Mouse (Mus musculus) left cerebral cortex, postnatal 4 days (tissue): ENCODE results near the gene Gys2. TPM values are rescaled to one million over a fixed set of nuclear protein-coding genes. Genes with fewer than 3 reads are reported as not detected.

Experiments used
- DNase-seq: peaks from one replicate; pipeline ENCODE4 v3.0.0-alpha.2; 2022
- intact Hi-C: fragments of 180-260 bp; cut with DNase I; formaldehyde crosslinking; loops from one replicate; pipeline ENCODE4 v1.15.1; 2025
- total RNA-seq, 2 experiments: library from RNA; stranded (reverse); gene quantifications; 2 replicates each; pipeline ENCODE4 v1.2.3; 2021

Gys2 gene
- total RNA-seq, 2 experiments from 2014 or later, result not detected

DNA sequence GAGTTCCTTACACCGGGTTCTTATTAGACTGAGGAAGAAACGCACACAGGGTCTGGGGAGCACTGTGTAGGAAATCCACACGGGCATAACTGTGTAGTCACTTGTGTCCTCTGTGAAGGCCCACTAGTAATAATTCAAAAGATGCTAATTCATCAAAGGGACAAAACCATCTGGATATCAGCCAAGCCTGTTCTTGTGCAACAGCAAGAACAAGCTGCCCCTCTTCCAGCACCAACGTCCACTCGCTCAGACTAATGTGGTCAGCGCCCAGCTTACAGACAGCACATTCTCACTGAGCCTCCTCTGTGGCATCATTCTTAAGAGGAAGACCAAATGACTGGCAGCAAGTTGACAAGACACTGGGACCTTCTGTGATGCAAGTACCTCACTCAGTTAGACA is 92.9 kb downstream of the Gys2 start:
- intact Hi-C loops, result no loop called here
- DNase-seq, result no peak

DNA sequence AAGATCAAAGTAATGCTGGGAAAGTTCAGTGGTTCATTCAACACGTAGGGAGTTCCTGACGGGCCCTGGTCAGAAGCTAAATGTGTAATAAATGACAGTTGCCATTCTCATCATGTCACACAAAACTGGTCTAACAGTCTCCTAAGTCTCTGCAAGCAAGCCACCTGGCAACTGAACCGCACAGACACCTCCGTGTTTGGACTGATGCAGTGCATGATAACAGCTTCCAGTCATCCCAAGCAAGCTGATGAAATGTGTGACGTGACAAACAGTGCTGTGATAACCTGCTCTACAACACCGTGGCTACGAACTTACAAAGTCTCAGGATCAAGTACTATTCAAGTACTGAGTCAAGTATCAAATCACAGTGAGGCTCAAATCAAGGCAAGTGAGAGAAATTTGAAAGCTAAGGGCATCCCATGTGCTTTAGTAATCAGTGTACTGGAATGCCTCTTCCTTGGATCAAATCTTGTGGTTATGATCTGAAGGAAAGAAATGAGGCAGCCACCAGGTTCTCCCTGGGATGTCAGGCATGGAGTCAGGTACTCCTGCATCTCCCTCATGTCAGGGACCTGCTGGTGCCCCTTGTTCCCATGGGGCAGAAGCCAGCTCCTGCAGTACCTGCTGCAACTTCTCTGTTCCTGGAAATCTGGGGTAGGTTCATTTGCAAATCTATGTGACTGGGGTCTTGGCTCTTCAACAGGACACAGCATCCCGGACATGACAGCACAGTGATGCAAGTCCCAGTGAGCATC is 94.2 kb downstream of the Gys2 start:
- intact Hi-C loops, result no loop called here
- DNase-seq, result no peak

DNA sequence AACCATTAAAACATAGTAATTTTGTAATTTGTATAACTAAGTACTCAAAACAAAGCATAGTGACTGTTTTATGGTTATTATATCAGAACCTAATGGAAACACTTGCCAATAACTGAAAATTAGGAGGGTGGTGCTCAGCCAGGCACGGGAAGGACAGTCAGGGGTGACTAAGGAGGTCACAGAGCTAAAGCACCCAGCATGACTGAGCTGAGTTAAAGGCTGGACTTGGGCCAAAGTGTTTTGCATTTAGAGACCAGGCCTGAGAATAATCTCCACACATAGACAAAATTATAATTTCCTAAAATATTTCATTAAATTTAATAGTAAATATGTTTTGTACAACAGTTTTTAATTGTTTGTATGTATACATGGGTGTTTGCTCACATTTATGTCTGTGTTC is 95.8 kb downstream of the Gys2 start:
- intact Hi-C loops, result no loop called here
- DNase-seq, result no peak

Other genes with a start within 250 kb of the Gys2 start
- not detected for gene Iapp, start 174.7 kb downstream of the Gys2 start, total RNA-seq
- under 1 TPM; 0.14 to 0.16 TPM for gene Slco1a5, start 150.1 kb downstream of the Gys2 start, total RNA-seq
- gene Pyroxd1, start 127.5 kb downstream of the Gys2 start, total RNA-seq, result 10 to 100 TPM; 17.1 to 18.9 TPM
- 10 to 100 TPM; 24.8 to 36.5 TPM for gene Recql, start 86.0 kb downstream of the Gys2 start, total RNA-seq
- 10 to 100 TPM; 34.4 to 35.8 TPM for gene Golt1b, start 85.9 kb downstream of the Gys2 start, total RNA-seq
- gene Spx, start 59.7 kb downstream of the Gys2 start, total RNA-seq, result 1 to 10 TPM in 1 of 2 experiments, under 1 TPM in 1; 0.94 to 2.3 TPM
- gene Ldhb, start 34.8 kb upstream of the Gys2 start, total RNA-seq, result 100 to 1,000 TPM; 205 to 218 TPM
- gene Kcnj8, start 98.5 kb upstream of the Gys2 start, total RNA-seq, result 1 to 10 TPM; 4.2 to 4.4 TPM
- gene Abcc9, start 229.2 kb upstream of the Gys2 start, total RNA-seq, result 1 to 10 TPM; 7.3 to 8.5 TPM